Mouse (Mus musculus): Measurements from ENCODE around the gene Smyd5. TPM values are rescaled to one million over a fixed set of nuclear protein-coding genes. Genes with fewer than 3 reads are reported as not detected.
"Not testable (repeated sequence)": the region's sequence is repeated elsewhere in the genome, so short reads cannot be mapped to it uniquely, and the experiment has no call there.

Smyd5 gene
- total and polyA plus RNA-seq, 2 experiments from 2014 or later, result 15.0 to 16.0 TPM

- peaks cover 34% of the 10 kb centered on the region for H3K36me3 ChIP-seq (replicated peaks; ENCODE audit: control insufficient read depth, insufficient read depth, low read length)
- TF ChIP-seq EP300 (IDR thresholded peaks at IDR 0.05; ENCODE audit: low read depth) (no peak), CTCF (IDR thresholded peaks at IDR 0.05; ENCODE audit: low read depth) (no peak)
- ATAC-seq (ENCODE audit: insufficient read depth, low read depth) (no peak), DNase-seq (ENCODE audit: low spot score) (no peak)
- no peak overlapping the region for H3K27ac ChIP-seq (ENCODE audit: low read depth)
- H3K9ac ChIP-seq (replicated peaks; ENCODE audit: low read depth, low read length), result no peak overlapping the region
- H3K9me3 ChIP-seq (replicated peaks; ENCODE audit: control insufficient read depth, low read length), result no peaks in the 10 kb centered on the region
- H3K27me3 ChIP-seq (ENCODE audit: control insufficient read depth, insufficient read depth, low read length), result no peaks in the 10 kb centered on the region
- H3K4me1 ChIP-seq (ENCODE audit: control insufficient read depth, insufficient read depth), result no peaks in the 10 kb centered on the region
- WGBS, result 81% methylated on average over 6 of the region's 6 CpGs
- H3K4me3 ChIP-seq (ENCODE audit: low read depth, low read length), result no peak overlapping the region
- H3K4me2 ChIP-seq (ENCODE audit: low read depth, low read length), result no peak overlapping the region
Measured at GRCm38 (mm10) chr6:85447351-85447750, 15.6 kb downstream of the Smyd5 start.

GRCm38 (mm10) chr6:85450140-85450539 lies 18.4 kb downstream of the Smyd5 start:
- H3K9ac ChIP-seq (replicated peaks; ENCODE audit: low read depth, low read length), result peak overlapping the region; percentile 67; the same call in 1 of the 2 replicates
- 35% methylated on average over 1 of the region's 1 CpGs for WGBS

GRCm38 (mm10) chr6:85450697-85451663 lies 19.2 kb downstream of the Smyd5 start, which contains the start of gene Cct7:
Gene Cct7, plus strand, starts transcription at chr6:85451514.
- peaks cover 27% of the 10 kb centered on the region for H3K4me1 ChIP-seq (ENCODE audit: control insufficient read depth, insufficient read depth)
- H3K36me3 ChIP-seq (replicated peaks; ENCODE audit: control insufficient read depth, insufficient read depth, low read length), result peaks cover 21% of the 10 kb centered on the region
- H3K27ac ChIP-seq (ENCODE audit: low read depth), result peak within 1 kb of the TSS; percentile 92
- ATAC-seq (ENCODE audit: insufficient read depth, low read depth), result peak; percentile 93
- under 1% methylated on average over 87 of the region's 96 CpGs for WGBS
- H3K4me3 ChIP-seq (ENCODE audit: low read depth, low read length), result peak within 1 kb of the TSS; percentile 68
- peak within 1 kb of the TSS; percentile 87 for H3K4me2 ChIP-seq (ENCODE audit: low read depth, low read length)
- peak; percentile 100 for DNase-seq (ENCODE audit: low spot score)
- H3K27me3 ChIP-seq (ENCODE audit: control insufficient read depth, insufficient read depth, low read length), result no peaks in the 10 kb centered on the region
- peak; percentile 50 for TF ChIP-seq CTCF (IDR thresholded peaks at IDR 0.05; ENCODE audit: low read depth)
- peak; percentile 43 for TF ChIP-seq EP300 (IDR thresholded peaks at IDR 0.05; ENCODE audit: low read depth)
- H3K9me3 ChIP-seq (replicated peaks; ENCODE audit: control insufficient read depth, low read length), result no peaks in the 10 kb centered on the region
- H3K9ac ChIP-seq (replicated peaks; ENCODE audit: low read depth, low read length), result peak within 1 kb of the TSS; percentile 75

More at GRCm38 (mm10) chr6:85450140-85450539, 18.4 kb downstream of the Smyd5 start:
- H3K27me3 ChIP-seq (ENCODE audit: control insufficient read depth, insufficient read depth, low read length); H3K27ac ChIP-seq (ENCODE audit: low read depth); H3K9me3 ChIP-seq (replicated peaks; ENCODE audit: control insufficient read depth, low read length); ATAC-seq (ENCODE audit: insufficient read depth, low read depth); DNase-seq (ENCODE audit: low spot score): not testable (repeated sequence)
- H3K36me3 ChIP-seq (replicated peaks; ENCODE audit: control insufficient read depth, insufficient read depth, low read length), result peaks cover 30% of the 10 kb centered on the region
- H3K4me3 ChIP-seq (ENCODE audit: low read depth, low read length), result 0 out of 2 replicates have a peak overlapping the region, but pooled peaks have one; percentile 68
- H3K4me1 ChIP-seq (ENCODE audit: control insufficient read depth, insufficient read depth), result peaks cover 20% of the 10 kb centered on the region
- peak overlapping the region; percentile 87 for H3K4me2 ChIP-seq (ENCODE audit: low read depth, low read length)

GRCm38 (mm10) chr6:85451664-85452410 lies 20.0 kb downstream of the Smyd5 start, which contains the start of gene Pradc1:
Gene Pradc1, minus strand, starts transcription at chr6:85451970.
- Histone ChIP-seq H3K4me1 (ENCODE audit: control insufficient read depth, insufficient read depth) (peaks cover 33% of the 10 kb centered on the region), H3K9me3 (replicated peaks; ENCODE audit: control insufficient read depth, low read length) (no peaks in the 10 kb centered on the region), H3K4me2 (ENCODE audit: low read depth, low read length) (peak within 1 kb of the TSS; percentile 87), H3K9ac (replicated peaks; ENCODE audit: low read depth, low read length) (peak within 1 kb of the TSS; percentile 75), H3K36me3 (replicated peaks; ENCODE audit: control insufficient read depth, insufficient read depth, low read length) (peaks cover 13% of the 10 kb centered on the region), H3K4me3 (ENCODE audit: low read depth, low read length) (peak within 1 kb of the TSS; percentile 68), H3K27ac (ENCODE audit: low read depth) (peak within 1 kb of the TSS; percentile 92), H3K27me3 (ENCODE audit: control insufficient read depth, insufficient read depth, low read length) (no peaks in the 10 kb centered on the region)
- peak; percentile 85 for ATAC-seq (ENCODE audit: insufficient read depth, low read depth)
- under 1% methylated on average over 54 of the region's 54 CpGs for WGBS
- peak; percentile 99 for DNase-seq (ENCODE audit: low spot score)
- TF ChIP-seq EP300 (IDR thresholded peaks at IDR 0.05; ENCODE audit: low read depth) (peak; percentile 63; the same call in 1 of the 2 replicates), CTCF (IDR thresholded peaks at IDR 0.05; ENCODE audit: low read depth) (no peak)

- TF ChIP-seq EP300 (IDR thresholded peaks at IDR 0.05; ENCODE audit: low read depth) (no peak), CTCF (IDR thresholded peaks at IDR 0.05; ENCODE audit: low read depth) (no peak)
- H3K27ac ChIP-seq (ENCODE audit: low read depth), result peak overlapping the region; percentile 92
- H3K9ac ChIP-seq (replicated peaks; ENCODE audit: low read depth, low read length), result peak overlapping the region; percentile 75
- ATAC-seq (ENCODE audit: insufficient read depth, low read depth) (no peak), DNase-seq (ENCODE audit: low spot score) (no peak)
- no peaks in the 10 kb centered on the region for H3K27me3 ChIP-seq (ENCODE audit: control insufficient read depth, insufficient read depth, low read length)
- peaks cover 8% of the 10 kb centered on the region; the same call in 1 of the 2 replicates for H3K36me3 ChIP-seq (replicated peaks; ENCODE audit: control insufficient read depth, insufficient read depth, low read length)
- under 1% methylated on average over 15 of the region's 15 CpGs for WGBS
- H3K4me2 ChIP-seq (ENCODE audit: low read depth, low read length), result peak overlapping the region; percentile 87
- peaks cover 34% of the 10 kb centered on the region for H3K4me1 ChIP-seq (ENCODE audit: control insufficient read depth, insufficient read depth)
- H3K9me3 ChIP-seq (replicated peaks; ENCODE audit: control insufficient read depth, low read length), result no peaks in the 10 kb centered on the region
- H3K4me3 ChIP-seq (ENCODE audit: low read depth, low read length), result peak overlapping the region; percentile 68
Measured at GRCm38 (mm10) chr6:85452411-85452665, 20.5 kb downstream of the Smyd5 start.

All from heart, postnatal 0 days (tissue).